Mouse (Mus musculus) bone marrow, adult 2 months (tissue): Measurements from ENCODE around the gene Kyat3. TPM values are rescaled to one million over a fixed set of nuclear protein-coding genes. Genes with fewer than 3 reads are reported as not detected.

Experiments
- H3K27ac ChIP-seq: fragments of 200-500 bp; 2 replicates; pipeline ENCODE4 v1.5.1; 2012; ENCODE audit warnings: low read depth, mild to moderate bottlenecking, control low read depth, inconsistent platforms, low read length; ENCODE audit not compliant: control insufficient read depth, poor library complexity, insufficient read depth
- H3K4me1 ChIP-seq: fragments of 200-500 bp; 2 replicates; pipeline ENCODE4 v1.6.1; 2011; ENCODE audit warnings: low read length; ENCODE audit not compliant: control insufficient read depth, insufficient read depth
- H3K4me3 ChIP-seq: fragments of 200-500 bp; replicated peaks from 2 replicates; pipeline ENCODE3; 2011; ENCODE audit warnings: mild to moderate bottlenecking, low read depth, low read length, control low read depth; ENCODE audit not compliant: control insufficient read depth
- CTCF ChIP-seq: fragments of 200-500 bp; IDR thresholded peaks from 2 replicates; pipeline ENCODE4 v1.5.1; 2011; ENCODE audit warnings: low read length, control low read depth; ENCODE audit not compliant: control insufficient read depth, insufficient read depth
- POLR2A ChIP-seq: fragments of 200-500 bp; IDR thresholded peaks from 2 replicates; pipeline ENCODE4 v1.6.1; 2011; ENCODE audit warnings: low read depth, mild to moderate bottlenecking, control low read depth, low read length, borderline replicate concordance; ENCODE audit not compliant: control insufficient read depth
- WGBS: fragments of 180-500 bp; shearing (Covaris S2); methylation state at CpG from one replicate; pipeline ENCODE4 v1.1.7; 2018; 5-methylcytosine and 5-hydroxymethylcytosine counted together
- polyA plus RNA-seq: library from polyadenylated mRNA; stranded (reverse); fragments of >200 nt; gene quantifications from 2 replicates; pipeline ENCODE4 v1.2.4, GENCODE M21; 2011; ENCODE audit warnings: low replicate concordance; ENCODE audit not compliant: missing spikeins, insufficient read depth, insufficient read length

Gene Kyat3
- polyA plus RNA-seq, 1 experiment: 3.4 TPM

DNA sequence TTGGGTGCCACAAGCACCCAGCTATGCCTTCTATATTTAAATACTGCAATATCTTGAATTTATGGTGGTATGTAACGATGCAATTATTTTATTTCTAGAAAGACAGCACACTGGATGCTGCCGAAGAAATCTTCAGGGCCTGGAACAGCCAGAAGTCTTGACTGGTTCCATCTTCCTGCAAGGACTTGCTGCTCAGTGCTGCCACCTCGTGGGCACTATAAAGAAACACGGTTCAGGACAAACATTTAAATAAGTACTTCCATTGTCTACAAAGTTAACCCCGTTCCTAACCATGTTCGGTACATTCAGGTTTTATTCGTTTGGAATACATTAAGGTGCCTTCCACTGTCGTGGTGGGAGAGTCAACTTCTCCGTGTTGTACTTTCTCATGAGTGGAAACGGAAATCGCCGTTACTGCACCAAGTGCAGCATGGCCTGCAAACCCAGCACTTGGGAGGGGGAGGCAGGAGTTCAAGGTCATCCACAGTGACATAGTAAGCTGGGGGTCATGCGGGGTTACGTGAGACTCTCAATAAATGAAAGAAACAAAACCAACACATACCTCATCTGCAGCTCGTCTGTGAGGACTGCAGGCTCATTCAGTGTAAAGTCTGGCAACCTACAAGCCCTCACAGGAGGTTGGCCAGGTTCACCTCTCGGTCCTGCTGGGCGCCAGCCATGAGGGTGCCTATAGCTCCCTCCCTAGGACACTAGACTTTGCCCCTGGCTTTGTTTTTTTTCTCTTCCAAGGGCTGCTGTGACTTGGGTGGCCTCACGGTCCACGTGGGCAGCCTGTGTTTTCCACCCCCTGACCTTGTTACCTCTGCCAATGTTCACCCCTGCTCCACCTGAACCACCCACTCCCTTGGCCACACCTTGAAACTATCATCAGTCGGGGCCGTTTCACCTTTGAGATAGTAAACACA is 43.4 kb downstream of the Kyat3 start:
- no peak for TF ChIP-seq POLR2A
- peak; percentile 82 for TF ChIP-seq CTCF
- 62% methylated on average over 21 of the region's 21 CpGs for WGBS
- Histone ChIP-seq H3K4me1 (no peaks in the 10 kb centered on the region), H3K27ac (no peak overlapping the region), H3K4me3 (no peak overlapping the region)

GRCm38 (mm10) chr3:142745076-142745475 is 44.2 kb downstream of the Kyat3 start:
- no peaks in the 10 kb centered on the region for H3K4me1 ChIP-seq
- H3K4me3 ChIP-seq: no peak overlapping the region
- no peak overlapping the region for H3K27ac ChIP-seq
- WGBS: 80% methylated on average over 2 of the region's 2 CpGs
- no peak for TF ChIP-seq CTCF
- TF ChIP-seq POLR2A: no peak

DNA sequence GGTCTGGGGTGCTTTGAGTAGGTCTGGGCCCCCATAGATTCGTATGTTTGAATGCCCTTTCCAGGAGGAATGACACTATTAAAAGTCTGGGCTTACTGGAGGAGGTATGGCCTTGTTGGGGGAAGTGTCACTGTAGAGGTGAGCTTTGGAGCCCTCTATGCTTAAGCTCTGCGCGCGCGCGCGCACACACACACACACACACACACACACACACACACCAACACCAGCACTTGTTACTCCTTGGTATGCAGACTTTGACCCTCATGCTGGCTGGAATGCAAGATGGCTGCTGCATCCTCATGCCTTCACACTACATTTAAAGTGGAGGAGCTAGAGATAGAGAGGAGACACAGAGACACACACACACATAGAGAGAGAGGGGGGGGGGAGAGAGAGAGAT is 46.8 kb downstream of the Kyat3 start:
- 94% methylated on average over 7 of the region's 7 CpGs for WGBS
- Histone ChIP-seq H3K4me1 (no peaks in the 10 kb centered on the region), H3K27ac (no peak overlapping the region)

GRCm38 (mm10) chr3:142749131-142749530 is 48.3 kb downstream of the Kyat3 start:
- no peak overlapping the region for H3K4me3 ChIP-seq
- TF ChIP-seq CTCF (no peak), POLR2A (no peak)
- WGBS: 82% methylated on average over 16 of the region's 16 CpGs
- H3K27ac ChIP-seq: no peak overlapping the region
- H3K4me1 ChIP-seq: no peaks in the 10 kb centered on the region

More for the DNA sequence above, 46.8 kb downstream of the Kyat3 start:
- TF ChIP-seq POLR2A (no peak), CTCF (no peak)
- H3K4me3 ChIP-seq: no peak overlapping the region

DNA sequence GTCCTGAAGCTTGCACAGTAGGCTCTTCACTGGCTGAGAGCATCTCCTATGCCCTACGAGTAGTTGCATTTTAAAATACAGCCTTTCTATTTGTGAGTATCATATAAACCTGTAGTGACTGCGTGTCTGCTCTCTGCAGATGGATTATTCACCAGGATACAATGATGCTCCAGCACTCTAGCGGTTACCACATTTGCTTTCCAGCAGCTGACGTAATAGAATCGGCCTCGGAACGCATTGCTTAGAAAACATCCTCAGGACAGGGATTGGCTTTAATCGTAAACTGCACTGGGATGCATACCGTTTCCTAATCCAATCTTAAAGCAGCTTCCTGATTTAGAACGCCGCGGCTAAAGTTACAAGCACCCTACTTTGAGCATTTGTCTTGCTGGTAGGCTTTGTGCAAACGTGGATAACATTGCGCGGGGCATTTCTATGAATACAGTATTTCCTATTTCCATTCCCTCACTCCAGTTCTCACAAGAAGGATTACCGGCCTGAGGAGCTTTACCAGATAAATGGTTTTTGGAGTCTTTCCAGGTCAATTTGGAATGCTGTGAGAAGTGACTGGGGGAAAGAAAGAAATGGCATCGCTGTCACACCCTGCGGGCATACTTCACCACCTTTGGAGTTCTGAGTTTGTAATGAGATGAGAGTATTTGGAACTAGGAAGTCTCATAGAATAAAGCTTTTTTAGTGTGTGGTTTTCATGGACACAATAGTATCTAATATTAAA is 54.4 kb downstream of the Kyat3 start:
- no peaks in the 10 kb centered on the region for H3K4me1 ChIP-seq
- TF ChIP-seq CTCF: no peak
- TF ChIP-seq POLR2A: no peak
- no peak overlapping the region for H3K4me3 ChIP-seq
- WGBS: 89% methylated on average over 18 of the region's 18 CpGs
- no peak overlapping the region for H3K27ac ChIP-seq

DNA sequence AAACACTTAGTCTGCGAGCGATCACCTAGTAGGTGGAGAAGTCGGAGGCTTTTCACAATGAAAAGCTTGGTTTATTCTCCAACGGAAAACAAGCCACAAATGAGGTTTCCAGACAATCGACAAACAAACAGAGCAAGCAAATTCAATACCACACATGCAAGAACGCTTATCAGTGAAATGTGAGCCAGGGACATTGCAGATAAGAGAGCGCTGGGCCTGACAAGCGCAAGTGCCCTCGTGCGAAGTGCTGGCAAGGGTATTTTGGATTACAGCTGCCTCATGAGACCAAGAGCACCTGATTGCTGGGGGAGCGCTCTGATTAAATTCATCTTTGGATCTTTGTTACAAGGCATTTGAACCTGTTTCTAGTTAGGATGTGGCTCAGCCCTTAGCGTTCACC is 57.0 kb downstream of the Kyat3 start:
- TF ChIP-seq POLR2A (no peak), CTCF (no peak)
- Histone ChIP-seq H3K27ac (no peak overlapping the region), H3K4me1 (no peaks in the 10 kb centered on the region), H3K4me3 (no peak overlapping the region)
- WGBS: 59% methylated on average over 12 of the region's 12 CpGs

GRCm38 (mm10) chr3:142758593-142758992 is 57.7 kb downstream of the Kyat3 start:
- TF ChIP-seq CTCF (no peak), POLR2A (no peak)
- no peak overlapping the region for H3K27ac ChIP-seq
- WGBS: 85% methylated on average over 7 of the region's 7 CpGs
- no peak overlapping the region for H3K4me3 ChIP-seq
- H3K4me1 ChIP-seq: no peaks in the 10 kb centered on the region

- WGBS: 75% methylated on average over 6 of the region's 6 CpGs
- Histone ChIP-seq H3K4me1 (no peaks in the 10 kb centered on the region; the same call in 1 of the 2 replicates), H3K27ac (no peak overlapping the region), H3K4me3 (no peak overlapping the region)
- TF ChIP-seq POLR2A: no peak
- no peak for TF ChIP-seq CTCF
These were observed 59.5 kb downstream of the Kyat3 start for GRCm38 (mm10) chr3:142760356-142760755.
